Mouse (Mus musculus): ENCODE results near the gene Hdgfl2. TPM values are rescaled to one million over a fixed set of nuclear protein-coding genes. Genes with fewer than 3 reads are reported as not detected.

Hdgfl2 gene
- polyA plus RNA-seq, 1 experiment from 2014 or later: 80.1 TPM

DNA sequence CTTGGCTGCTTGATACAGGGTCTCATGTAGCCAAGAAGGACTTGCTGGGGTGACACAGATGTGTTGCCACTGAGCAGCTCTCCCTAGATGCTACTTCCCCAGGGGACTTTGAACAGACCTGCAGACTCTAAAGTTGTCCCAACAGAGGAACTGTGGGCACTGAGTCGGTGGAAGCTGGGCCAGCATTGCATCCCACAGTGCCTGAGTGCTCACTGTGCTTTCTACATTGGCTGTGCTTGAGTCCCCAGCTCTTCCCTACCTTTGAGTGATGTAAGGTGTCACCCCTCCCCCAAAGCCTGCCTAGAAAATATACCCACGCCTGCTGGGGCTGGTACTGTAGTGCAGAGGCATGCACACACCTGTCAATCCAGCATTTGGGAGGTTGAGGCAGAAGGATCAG is 28.3 kb downstream of the Hdgfl2 start:
- H3K36me3 ChIP-seq (ENCODE audit: control insufficient read depth, insufficient read depth, low read length): no peaks in the 10 kb centered on the region
- no peaks in the 10 kb centered on the region for H3K27me3 ChIP-seq (ENCODE audit: control insufficient read depth, insufficient read depth, low read length)
- H3K4me3 ChIP-seq (replicated peaks; ENCODE audit: low read length): no peak overlapping the region
- ATAC-seq (ENCODE audit: insufficient read depth, low FRiP score): no peak
- no peak overlapping the region for H3K9ac ChIP-seq (ENCODE audit: low read length)
- H3K27ac ChIP-seq (ENCODE audit: low read length): no peak overlapping the region
- H3K4me2 ChIP-seq (ENCODE audit: low read depth, low read length): no peak overlapping the region
- H3K9me3 ChIP-seq (replicated peaks; ENCODE audit: control insufficient read depth, low read length): no peaks in the 10 kb centered on the region
- H3K4me1 ChIP-seq (ENCODE audit: control insufficient read depth, insufficient read depth, low read length): no peaks in the 10 kb centered on the region
- 69% methylated on average over 2 of the region's 2 CpGs for WGBS

DNA sequence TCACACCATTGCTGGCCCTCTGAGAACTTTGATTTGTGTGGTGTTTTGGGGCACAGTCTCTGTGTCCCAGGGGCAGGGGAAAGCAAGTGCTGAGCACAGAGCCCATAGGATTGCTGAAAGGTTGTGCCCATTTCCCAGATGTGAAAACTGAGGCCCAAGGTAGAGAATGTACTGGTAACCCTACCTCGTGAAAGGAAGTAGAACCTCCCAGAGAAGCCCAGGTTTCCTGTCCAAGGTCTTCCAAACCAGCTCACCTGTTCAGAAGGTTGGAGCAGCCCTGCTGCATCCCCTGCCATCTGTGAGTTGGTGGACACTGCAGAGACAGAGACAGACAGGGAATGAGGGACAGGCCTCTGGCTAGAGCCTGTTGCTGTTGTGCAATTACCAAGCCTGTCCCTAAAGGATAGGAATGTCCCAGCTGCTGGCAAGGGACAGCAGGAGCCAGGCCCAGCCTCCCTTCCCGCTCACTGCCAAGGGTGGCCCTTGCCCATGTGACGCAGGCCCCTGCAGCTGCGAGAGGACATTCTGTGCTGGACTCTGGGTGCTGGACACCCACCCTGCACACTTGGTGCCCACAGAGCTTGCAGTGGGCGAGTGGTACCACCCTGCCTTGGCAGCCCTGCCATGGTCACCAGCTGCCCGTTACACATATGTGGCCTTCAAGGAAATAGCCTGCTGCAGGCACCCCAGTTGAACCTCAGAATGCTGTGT is 29.1 kb downstream of the Hdgfl2 start:
- no peak overlapping the region for H3K4me2 ChIP-seq (ENCODE audit: low read depth, low read length)
- no peak overlapping the region for H3K27ac ChIP-seq (ENCODE audit: low read length)
- peak overlapping the region; percentile 26; the same call in 1 of the 2 replicates for H3K9ac ChIP-seq (ENCODE audit: low read length)
- H3K27me3 ChIP-seq (ENCODE audit: control insufficient read depth, insufficient read depth, low read length): no peaks in the 10 kb centered on the region
- WGBS: 75% methylated on average over 6 of the region's 6 CpGs
- no peak overlapping the region for H3K4me3 ChIP-seq (replicated peaks; ENCODE audit: low read length)
- no peaks in the 10 kb centered on the region for H3K36me3 ChIP-seq (ENCODE audit: control insufficient read depth, insufficient read depth, low read length)
- H3K9me3 ChIP-seq (replicated peaks; ENCODE audit: control insufficient read depth, low read length): no peaks in the 10 kb centered on the region
- ATAC-seq (ENCODE audit: insufficient read depth, low FRiP score): no peak
- no peaks in the 10 kb centered on the region for H3K4me1 ChIP-seq (ENCODE audit: control insufficient read depth, insufficient read depth, low read length)

DNA sequence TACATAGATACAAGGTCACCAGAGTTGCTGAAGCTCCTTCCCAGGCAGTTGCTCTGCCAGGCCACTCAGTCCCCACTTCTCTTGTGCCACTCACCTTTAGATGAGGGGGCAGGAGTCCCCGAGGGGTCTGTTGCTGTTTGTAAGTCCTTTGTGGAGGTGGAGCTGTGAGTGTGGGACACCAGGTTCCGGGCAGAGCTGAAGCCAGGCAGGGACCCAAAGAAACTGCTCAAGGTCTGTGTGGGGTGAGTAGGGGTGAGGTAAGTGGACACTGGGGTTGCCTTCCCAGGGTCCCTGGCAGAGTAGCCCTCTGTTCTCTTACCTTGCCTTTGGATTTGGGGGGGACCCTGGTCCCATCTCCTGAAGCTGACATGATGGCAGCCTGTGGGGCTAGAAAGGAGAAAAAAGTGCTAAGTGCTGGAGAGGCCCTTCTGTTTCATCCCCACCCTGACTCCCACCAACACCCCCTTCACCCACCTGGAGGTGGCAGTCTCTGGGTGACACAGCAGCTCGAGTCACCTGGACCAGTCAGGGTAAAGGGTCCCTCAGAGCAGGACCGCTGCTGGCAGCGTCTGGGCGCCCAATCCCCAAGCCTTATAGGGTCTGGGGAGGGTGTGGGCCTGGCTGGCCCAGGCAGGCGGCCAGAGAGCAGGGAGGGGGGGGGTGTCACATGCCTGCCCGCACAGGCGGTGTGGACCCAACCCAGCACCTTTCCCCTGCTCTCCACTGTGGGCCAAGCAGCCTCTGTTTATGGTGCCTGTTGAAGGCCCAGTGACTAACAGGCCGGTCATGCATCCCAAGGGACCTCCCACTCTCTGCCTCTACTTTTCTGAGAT is 30.0 kb downstream of the Hdgfl2 start, which contains the start of gene Plin4:
TSS of gene Plin4 (minus strand) at position 585 of the 833 bp plus-strand sequence.
- no peak within 1 kb of the TSS for H3K4me3 ChIP-seq (replicated peaks; ENCODE audit: low read length)
- 56% methylated on average over 10 of the region's 10 CpGs for WGBS

DNA sequence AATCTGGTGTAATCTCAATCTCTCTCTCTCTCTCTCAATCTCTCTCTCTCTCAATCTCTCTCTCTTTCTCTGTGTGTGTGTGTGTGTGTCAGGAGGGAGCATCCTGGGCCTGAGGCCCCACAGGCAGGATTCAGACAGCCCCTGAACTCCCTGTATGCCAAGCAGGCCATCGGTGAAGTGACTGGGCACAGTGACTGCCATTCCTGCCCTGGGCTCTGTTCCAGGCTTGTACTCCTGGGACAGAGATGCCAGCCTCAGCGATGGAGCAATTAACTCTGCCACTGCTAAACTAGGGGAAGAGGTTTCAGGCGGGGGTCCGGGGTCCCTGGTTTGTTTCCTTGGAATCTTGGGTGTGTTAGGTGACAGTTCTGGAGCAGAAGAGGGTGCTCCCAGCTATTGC is 31.1 kb downstream of the Hdgfl2 start:
- no peak for ATAC-seq (ENCODE audit: insufficient read depth, low FRiP score)
- no peak overlapping the region for H3K27ac ChIP-seq (ENCODE audit: low read length)
- H3K9me3 ChIP-seq (replicated peaks; ENCODE audit: control insufficient read depth, low read length): no peaks in the 10 kb centered on the region
- H3K36me3 ChIP-seq (ENCODE audit: control insufficient read depth, insufficient read depth, low read length): no peaks in the 10 kb centered on the region
- no peak overlapping the region for H3K4me3 ChIP-seq (replicated peaks; ENCODE audit: low read length)
- no peaks in the 10 kb centered on the region for H3K27me3 ChIP-seq (ENCODE audit: control insufficient read depth, insufficient read depth, low read length)
- WGBS: 62% methylated on average over 4 of the region's 4 CpGs
- no peaks in the 10 kb centered on the region for H3K4me1 ChIP-seq (ENCODE audit: control insufficient read depth, insufficient read depth, low read length)
- no peak overlapping the region for H3K9ac ChIP-seq (ENCODE audit: low read length)
- H3K4me2 ChIP-seq (ENCODE audit: low read depth, low read length): no peak overlapping the region

More for the DNA sequence above, 30.0 kb downstream of the Hdgfl2 start, which contains the start of gene Plin4:
- H3K27me3 ChIP-seq (ENCODE audit: control insufficient read depth, insufficient read depth, low read length): no peaks in the 10 kb centered on the region
- ATAC-seq (ENCODE audit: insufficient read depth, low FRiP score): peak; percentile 52; the same call in 1 of the 2 replicates
- peak within 1 kb of the TSS; percentile 26 for H3K9ac ChIP-seq (ENCODE audit: low read length)
- H3K9me3 ChIP-seq (replicated peaks; ENCODE audit: control insufficient read depth, low read length): no peaks in the 10 kb centered on the region
- no peaks in the 10 kb centered on the region for H3K36me3 ChIP-seq (ENCODE audit: control insufficient read depth, insufficient read depth, low read length)
- H3K27ac ChIP-seq (ENCODE audit: low read length): no peak within 1 kb of the TSS; the same call in 1 of the 2 replicates
- no peaks in the 10 kb centered on the region for H3K4me1 ChIP-seq (ENCODE audit: control insufficient read depth, insufficient read depth, low read length)
- no peak within 1 kb of the TSS for H3K4me2 ChIP-seq (ENCODE audit: low read depth, low read length)

DNA sequence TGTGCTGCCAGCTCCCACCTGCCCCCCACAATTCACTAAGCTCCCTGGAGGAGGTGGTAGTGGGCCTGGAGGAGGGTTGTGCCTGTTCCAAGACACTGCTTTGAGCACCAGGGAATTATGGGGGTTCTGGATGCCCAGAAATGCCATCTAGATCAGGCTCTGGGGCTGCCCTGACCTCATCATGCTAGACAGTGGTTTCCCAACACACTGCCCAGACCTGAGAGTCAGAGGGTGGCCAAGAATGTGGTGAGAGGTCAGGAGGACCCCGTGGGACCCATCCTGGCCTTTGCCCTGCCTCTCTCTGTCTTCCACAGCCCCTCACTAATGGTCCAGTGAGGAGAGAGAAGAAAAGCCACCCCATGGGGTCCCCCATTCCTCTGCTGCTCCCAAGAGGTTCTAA is 31.6 kb downstream of the Hdgfl2 start:
- no peak overlapping the region for H3K27ac ChIP-seq (ENCODE audit: low read length)
- no peak for ATAC-seq (ENCODE audit: insufficient read depth, low FRiP score)
- no peaks in the 10 kb centered on the region for H3K4me1 ChIP-seq (ENCODE audit: control insufficient read depth, insufficient read depth, low read length)
- H3K27me3 ChIP-seq (ENCODE audit: control insufficient read depth, insufficient read depth, low read length): no peaks in the 10 kb centered on the region
- WGBS: 52% methylated on average over 1 of the region's 1 CpGs
- no peaks in the 10 kb centered on the region for H3K36me3 ChIP-seq (ENCODE audit: control insufficient read depth, insufficient read depth, low read length)
- no peak overlapping the region for H3K4me2 ChIP-seq (ENCODE audit: low read depth, low read length)
- H3K9me3 ChIP-seq (replicated peaks; ENCODE audit: control insufficient read depth, low read length): no peaks in the 10 kb centered on the region
- H3K9ac ChIP-seq (ENCODE audit: low read length): no peak overlapping the region
- no peak overlapping the region for H3K4me3 ChIP-seq (replicated peaks; ENCODE audit: low read length)

DNA sequence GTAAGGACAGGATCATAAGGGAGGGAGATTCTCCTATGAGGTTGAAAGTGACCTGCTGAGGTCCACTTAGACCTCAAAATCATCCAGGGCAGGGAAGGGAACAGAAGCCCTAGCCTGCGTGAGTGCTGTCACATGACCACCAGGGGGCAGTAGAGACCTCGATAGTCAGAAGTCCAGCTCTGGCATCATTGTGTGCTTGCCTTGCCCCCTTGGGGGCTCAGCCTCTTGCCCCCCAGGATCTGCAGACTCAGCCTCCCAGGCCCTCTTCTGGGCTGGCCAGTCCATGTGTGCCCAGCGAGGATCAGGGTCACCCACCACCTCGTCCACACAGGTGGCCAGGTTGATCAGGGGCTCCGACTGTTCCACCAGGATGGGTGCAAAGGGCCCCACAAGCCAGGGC is 32.4 kb downstream of the Hdgfl2 start:
- 0 out of 2 replicates have a peak, but pooled peaks have one; percentile 9 for ATAC-seq (ENCODE audit: insufficient read depth, low FRiP score)
- H3K9me3 ChIP-seq (replicated peaks; ENCODE audit: control insufficient read depth, low read length): no peaks in the 10 kb centered on the region
- WGBS: 44% methylated on average over 5 of the region's 5 CpGs
- no peaks in the 10 kb centered on the region for H3K27me3 ChIP-seq (ENCODE audit: control insufficient read depth, insufficient read depth, low read length)
- H3K27ac ChIP-seq (ENCODE audit: low read length): no peak overlapping the region
- no peaks in the 10 kb centered on the region; the same call in 1 of the 2 replicates for H3K4me1 ChIP-seq (ENCODE audit: control insufficient read depth, insufficient read depth, low read length)
- H3K36me3 ChIP-seq (ENCODE audit: control insufficient read depth, insufficient read depth, low read length): no peaks in the 10 kb centered on the region
- H3K4me2 ChIP-seq (ENCODE audit: low read depth, low read length): no peak overlapping the region
- no peak overlapping the region for H3K9ac ChIP-seq (ENCODE audit: low read length)
- no peak overlapping the region for H3K4me3 ChIP-seq (replicated peaks; ENCODE audit: low read length)

DNA sequence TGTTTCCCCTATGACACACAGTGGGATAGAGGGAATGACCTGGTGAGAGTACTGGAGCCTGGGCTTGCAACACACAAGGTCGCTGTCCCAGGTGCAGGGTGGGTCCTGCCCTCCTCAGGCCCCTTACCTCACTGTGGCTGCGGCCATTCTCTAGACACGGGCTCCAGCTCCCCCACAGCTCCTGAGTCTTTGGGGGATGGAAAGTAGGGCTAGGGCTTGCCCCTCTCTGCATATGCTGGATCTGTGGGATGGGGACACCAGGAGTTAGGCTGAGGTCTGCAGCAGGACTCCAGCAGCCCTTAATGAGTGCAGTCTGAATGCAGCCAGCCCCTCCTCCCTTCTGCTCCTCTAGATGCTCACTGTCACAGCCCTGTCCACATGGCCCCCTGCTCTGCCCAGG is 33.3 kb downstream of the Hdgfl2 start:
- no peaks in the 10 kb centered on the region for H3K9me3 ChIP-seq (replicated peaks; ENCODE audit: control insufficient read depth, low read length)
- no peak for ATAC-seq (ENCODE audit: insufficient read depth, low FRiP score)
- no peak overlapping the region for H3K4me2 ChIP-seq (ENCODE audit: low read depth, low read length)
- no peaks in the 10 kb centered on the region for H3K27me3 ChIP-seq (ENCODE audit: control insufficient read depth, insufficient read depth, low read length)
- H3K9ac ChIP-seq (ENCODE audit: low read length): no peak overlapping the region
- 78% methylated on average over 3 of the region's 3 CpGs for WGBS
- no peak overlapping the region for H3K27ac ChIP-seq (ENCODE audit: low read length)
- H3K36me3 ChIP-seq (ENCODE audit: control insufficient read depth, insufficient read depth, low read length): no peaks in the 10 kb centered on the region
- H3K4me1 ChIP-seq (ENCODE audit: control insufficient read depth, insufficient read depth, low read length): no peaks in the 10 kb centered on the region; the same call in 1 of the 2 replicates
- H3K4me3 ChIP-seq (replicated peaks; ENCODE audit: low read length): no peak overlapping the region

DNA sequence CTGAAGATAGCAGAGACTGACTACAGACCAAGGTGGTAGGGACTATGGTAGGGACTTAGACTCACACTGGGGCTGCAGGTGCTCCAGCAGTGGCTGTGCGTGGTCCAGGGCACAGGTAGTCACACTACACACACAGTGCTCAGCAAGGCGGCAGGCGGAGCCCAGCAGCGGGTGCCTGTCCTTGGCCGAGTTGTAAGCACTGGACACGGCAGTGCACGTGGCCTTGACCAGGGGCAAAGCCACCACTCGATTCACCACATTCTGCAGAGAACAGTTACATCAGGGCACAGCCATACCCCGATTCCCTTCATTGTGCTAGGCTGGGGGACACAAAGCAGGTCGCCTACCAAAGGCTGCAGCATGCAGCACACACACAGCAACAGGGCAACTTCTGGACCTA is 36.8 kb downstream of the Hdgfl2 start:
- Histone ChIP-seq H3K9ac (ENCODE audit: low read length) (no peak overlapping the region), H3K4me1 (ENCODE audit: control insufficient read depth, insufficient read depth, low read length) (peaks cover 4% of the 10 kb centered on the region; the same call in 1 of the 2 replicates), H3K27me3 (ENCODE audit: control insufficient read depth, insufficient read depth, low read length) (peaks cover 18% of the 10 kb centered on the region), H3K4me2 (ENCODE audit: low read depth, low read length) (no peak overlapping the region), H3K4me3 (replicated peaks; ENCODE audit: low read length) (no peak overlapping the region), H3K36me3 (ENCODE audit: control insufficient read depth, insufficient read depth, low read length) (no peaks in the 10 kb centered on the region), H3K27ac (ENCODE audit: low read length) (no peak overlapping the region), H3K9me3 (replicated peaks; ENCODE audit: control insufficient read depth, low read length) (no peaks in the 10 kb centered on the region)
- ATAC-seq (ENCODE audit: insufficient read depth, low FRiP score): no peak
- 73% methylated on average over 10 of the region's 10 CpGs for WGBS

DNA sequence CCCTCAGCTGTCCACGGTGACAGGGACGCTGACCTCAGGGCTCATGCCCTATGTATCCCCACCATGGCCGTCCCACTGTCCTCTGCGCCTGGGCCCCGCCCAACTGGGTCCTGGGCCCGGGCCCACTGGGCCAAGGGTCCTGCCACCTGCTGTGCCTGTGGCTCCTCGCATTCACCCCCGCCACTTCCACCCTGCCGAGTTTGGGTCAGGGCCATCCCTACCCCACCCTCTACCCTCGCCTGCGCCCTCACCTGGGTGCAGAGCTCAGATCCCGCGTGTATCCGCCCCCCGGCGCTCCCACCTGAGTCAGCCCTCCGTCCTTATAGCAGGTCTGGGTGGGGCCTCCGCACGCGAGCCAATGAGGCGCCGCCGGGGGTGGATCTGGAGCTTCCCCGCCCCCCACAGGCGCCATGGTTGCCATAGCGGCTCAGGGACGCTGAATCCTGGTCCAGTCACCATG is 37.8 kb downstream of the Hdgfl2 start, which contains the start of gene Plin5:
TSS of gene Plin5 (minus strand) at position 346 of the 460 bp plus-strand sequence.
- H3K27ac ChIP-seq (ENCODE audit: low read length): no peak within 1 kb of the TSS
- 1% methylated on average over 27 of the region's 27 CpGs for WGBS
- peaks cover 2% of the 10 kb centered on the region for H3K9me3 ChIP-seq (replicated peaks; ENCODE audit: control insufficient read depth, low read length)
- peak; percentile 76 for ATAC-seq (ENCODE audit: insufficient read depth, low FRiP score)
- no peaks in the 10 kb centered on the region for H3K36me3 ChIP-seq (ENCODE audit: control insufficient read depth, insufficient read depth, low read length)
- H3K4me3 ChIP-seq (replicated peaks; ENCODE audit: low read length): peak within 1 kb of the TSS; percentile 33
- H3K9ac ChIP-seq (ENCODE audit: low read length): no peak within 1 kb of the TSS; the same call in 1 of the 2 replicates
- peak within 1 kb of the TSS; percentile 55 for H3K4me2 ChIP-seq (ENCODE audit: low read depth, low read length)
- H3K27me3 ChIP-seq (ENCODE audit: control insufficient read depth, insufficient read depth, low read length): peaks cover 29% of the 10 kb centered on the region
- peaks cover 4% of the 10 kb centered on the region; the same call in 1 of the 2 replicates for H3K4me1 ChIP-seq (ENCODE audit: control insufficient read depth, insufficient read depth, low read length)
